In the genomic region with DNA sequence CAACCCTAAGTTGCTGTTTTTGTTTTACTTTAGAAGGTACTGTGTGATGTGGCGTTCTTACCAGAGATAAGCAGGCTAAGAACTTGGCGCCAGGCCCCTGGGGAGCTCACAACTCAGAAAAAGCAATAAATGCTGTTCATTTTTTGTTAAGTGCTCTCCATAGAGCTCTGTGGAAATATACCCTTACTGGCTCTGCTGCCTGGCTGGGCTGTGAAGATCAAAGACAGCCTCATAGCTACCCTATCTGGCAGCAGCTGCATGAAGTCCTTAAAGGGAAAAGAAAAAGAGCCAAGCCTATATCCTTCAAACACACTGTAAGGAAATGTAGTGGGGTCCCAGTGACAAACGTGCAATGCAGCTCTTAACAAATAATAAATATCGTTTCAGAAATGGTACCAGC, we compare ENCODE assay signal across 16 mouse cellular contexts. TPM values are rescaled to one million over a fixed set of nuclear protein-coding genes. Genes with fewer than 3 reads are reported as not detected.
A peak's percentile ranks its signal among the peaks of the same experiment; 100 is the strongest.
DNase-seq lines count a peak whose midpoint lies in the region; ATAC-seq and TF ChIP-seq lines count a peak whose summit lies in the region.
"Had no signal": no experiment of that assay in that cellular context is flagged by ENCODE, and none has a peak within 500 bp of the region (broad histone marks: within the 10 kb centered on the region; RNA-seq: fewer than 3 reads in every experiment).

No protein-coding gene starts in this region.

- WGBS in heart, embryonic 12.5 days = 31% methylated on average over 4 of the region's 4 CpGs
- WGBS in lung, embryonic 16.5 days = 18% methylated on average over 4 of the region's 4 CpGs
- WGBS in limb, embryonic 10.5 days = 51% methylated on average over 4 of the region's 4 CpGs

- no peak for TF ChIP-seq CTCF in MEL (IDR thresholded peaks at IDR 0.05 in 2 of 3, conservative IDR thresholded peaks at IDR 0.05 in 1 of 3; ENCODE audit: control insufficient read depth in 1 of 3, insufficient read depth in 1 of 3, low read depth in 2 of 3, low read length in 3 of 3, poor library complexity in 1 of 3, severe bottlenecking in 1 of 3)

- H3K4me2 ChIP-seq in heart, embryonic 12.5 days = no peak overlapping the region
- no peak overlapping the region for H3K4me2 ChIP-seq in lung, embryonic 16.5 days (ENCODE audit: low read depth, low read length)
- H3K4me2 ChIP-seq: liver, embryonic 13.5 days had no signal

- H3K4me1 ChIP-seq in heart, embryonic 12.5 days (replicated peaks) = peaks cover 34% of the 10 kb centered on the region
- H3K4me1 ChIP-seq in lung, embryonic 16.5 days (replicated peaks; ENCODE audit: control insufficient read depth, insufficient read depth, low read length) = peaks cover 15% of the 10 kb centered on the region
- H3K4me1 ChIP-seq in MEL (ENCODE audit: control insufficient read depth in 1 of 2, insufficient read depth in 2 of 2, low read length in 2 of 2) = no peaks in the 10 kb centered on the region
- peaks cover 96% of the 10 kb centered on the region for H3K4me1 ChIP-seq in limb, embryonic 10.5 days
- H3K4me1 ChIP-seq: liver, embryonic 13.5 days had no signal

- TF ChIP-seq RAD21 in MEL (IDR thresholded peaks at IDR 0.05; ENCODE audit: low read depth, low read length) = no peak

- no peak for ATAC-seq in heart, embryonic 12.5 days (ENCODE audit: insufficient number of reproducible peaks, low FRiP score)
- ATAC-seq in lung, embryonic 16.5 days (ENCODE audit: low read depth) = peak; percentile 75

- H3K9ac ChIP-seq in heart, embryonic 12.5 days = no peak overlapping the region
- no peak overlapping the region for H3K9ac ChIP-seq in lung, embryonic 16.5 days (ENCODE audit: low read length)
- no peak overlapping the region for H3K9ac ChIP-seq in MEL (ENCODE audit: control insufficient read depth, low read depth, low read length, poor library complexity, severe bottlenecking)
- H3K9ac ChIP-seq: liver, embryonic 13.5 days had no signal

- no peak for TF ChIP-seq EP300 in MEL (IDR thresholded peaks at IDR 0.05; ENCODE audit: low read depth in 1 of 2, low read length in 2 of 2)

- H3K9me3 ChIP-seq in heart, embryonic 12.5 days (replicated peaks) = no peaks in the 10 kb centered on the region
- no peaks in the 10 kb centered on the region for H3K9me3 ChIP-seq in lung, embryonic 16.5 days (ENCODE audit: control insufficient read depth, low read length)
- no peaks in the 10 kb centered on the region for H3K9me3 ChIP-seq in MEL (replicated peaks; ENCODE audit: insufficient read depth, low read length)
- no peaks in the 10 kb centered on the region for H3K9me3 ChIP-seq in limb, embryonic 10.5 days (replicated peaks)
- H3K9me3 ChIP-seq: forebrain, embryonic 10.5 days; liver, embryonic 13.5 days had no signal

- no peaks in the 10 kb centered on the region for H3K27me3 ChIP-seq in heart, embryonic 12.5 days (replicated peaks)
- no peaks in the 10 kb centered on the region for H3K27me3 ChIP-seq in lung, embryonic 16.5 days (ENCODE audit: control insufficient read depth, insufficient read depth, low read depth, low read length)
- H3K27me3 ChIP-seq in MEL (ENCODE audit: control insufficient read depth in 1 of 2, insufficient read depth in 2 of 2, low read length in 2 of 2) = peaks cover 16 to 17% of the 10 kb centered on the region in 2 experiments
- no peaks in the 10 kb centered on the region for H3K27me3 ChIP-seq in limb, embryonic 10.5 days (ENCODE audit: low read depth, poor library complexity, severe bottlenecking)
- H3K27me3 ChIP-seq: liver, embryonic 13.5 days had no signal

- peak overlapping the region; percentile 50 for H3K27ac ChIP-seq in heart, embryonic 12.5 days (ENCODE audit: poor library complexity, severe bottlenecking)
- H3K27ac ChIP-seq in lung, embryonic 16.5 days (ENCODE audit: low read length) = peak overlapping the region; percentile 45
- H3K27ac ChIP-seq in MEL (ENCODE audit: control insufficient read depth, low read depth, low read length) = no peak overlapping the region
- H3K27ac ChIP-seq in limb, embryonic 10.5 days = peak overlapping the region; percentile 92
- H3K27ac ChIP-seq: forebrain, embryonic 10.5 days; gastrocnemius, adult 2 months; liver, embryonic 13.5 days had no signal

- H3K79me2 ChIP-seq in MEL (ENCODE audit: control insufficient read depth, insufficient read depth, low read length, poor library complexity) = no peaks in the 10 kb centered on the region

- DNase-seq in heart, postnatal 4 days = no peak
- DNase-seq in lung, adult 18-20 months = no peak
- DNase-seq in MEL (ENCODE audit: low read depth, low spot score) = peak; percentile 9
- DNase-seq in limb, embryonic 10.5 days (ENCODE audit: low spot score) = no peak
- DNase-seq in left cerebral cortex, adult 9 months (ENCODE audit: low spot score in 2 of 2) = no peak
- no peak for DNase-seq in testis, postnatal 14 days (ENCODE audit: low spot score)
- DNase-seq: B cell, adult 2 months; cerebellum, adult 9-10 months; gastrocnemius, adult 2 months; kidney, adult 8-10 months; liver, embryonic 13.5 days; right cerebral cortex, postnatal 25 days had no signal

- H3K36me3 ChIP-seq in heart, embryonic 12.5 days = no peaks in the 10 kb centered on the region
- H3K36me3 ChIP-seq in lung, embryonic 16.5 days (ENCODE audit: control insufficient read depth, insufficient read depth, low read length) = no peaks in the 10 kb centered on the region
- no peaks in the 10 kb centered on the region for H3K36me3 ChIP-seq in MEL (ENCODE audit: control insufficient read depth in 1 of 2, insufficient read depth in 2 of 2, low read length in 2 of 2)
- peaks cover 40% of the 10 kb centered on the region for H3K36me3 ChIP-seq in limb, embryonic 10.5 days
- H3K36me3 ChIP-seq: liver, embryonic 13.5 days had no signal

- H3K4me3 ChIP-seq in heart, embryonic 12.5 days = no peak overlapping the region
- H3K4me3 ChIP-seq in lung, embryonic 16.5 days (ENCODE audit: low read length) = no peak overlapping the region
- no peak overlapping the region for H3K4me3 ChIP-seq in MEL (ENCODE audit: control insufficient read depth in 1 of 2, insufficient read depth in 1 of 2, low read depth in 2 of 2, low read length in 2 of 2)
- peak overlapping the region; percentile 3; the same call in 1 of the 2 replicates for H3K4me3 ChIP-seq in limb, embryonic 10.5 days
- H3K4me3 ChIP-seq: forebrain, embryonic 10.5 days; gastrocnemius, adult 2 months; liver, embryonic 13.5 days had no signal

- no peak for TF ChIP-seq POLR2A in MEL (IDR thresholded peaks at IDR 0.05; ENCODE audit: control insufficient read depth in 1 of 2, insufficient read depth in 1 of 2, low read depth in 1 of 2, low read length in 2 of 2, poor library complexity in 1 of 2)

TF ChIP-seq in MEL, 35 proteins besides CTCF, POLR2A, EP300 and RAD21:
- no peak for TF ChIP-seq SMC3 (IDR thresholded peaks at IDR 0.05; ENCODE audit: low read depth, low read length)
- TF ChIP-seq CHD2 (IDR thresholded peaks at IDR 0.05; ENCODE audit: low read length) = no peak
- TF ChIP-seq RCOR1 (IDR thresholded peaks at IDR 0.05; ENCODE audit: low read depth, low read length) = no peak
- TF ChIP-seq MAX (IDR thresholded peaks at IDR 0.05; ENCODE audit: low read length) = no peak
- no peak for TF ChIP-seq SIN3A (IDR thresholded peaks at IDR 0.05; ENCODE audit: low read length)
- no peak for TF ChIP-seq UBTF (IDR thresholded peaks at IDR 0.05; ENCODE audit: borderline replicate concordance, insufficient read depth, low read depth, low read length)
- TF ChIP-seq ELF1 (IDR thresholded peaks at IDR 0.05; ENCODE audit: low read depth, low read length) = no peak
- no peak for TF ChIP-seq MAFK (IDR thresholded peaks at IDR 0.05; ENCODE audit: borderline replicate concordance, low read depth, low read length)
- TF ChIP-seq USF2 (IDR thresholded peaks at IDR 0.05; ENCODE audit: borderline replicate concordance in 1 of 2, insufficient read depth in 1 of 2, low read depth in 1 of 2, low read length in 2 of 2) = no peak
- no peak for TF ChIP-seq MYB (IDR thresholded peaks at IDR 0.05; ENCODE audit: low read depth, low read length)
- TF ChIP-seq TAL1 (IDR thresholded peaks at IDR 0.05; ENCODE audit: low read length) = no peak
- no peak for TF ChIP-seq MYC (IDR thresholded peaks at IDR 0.05; ENCODE audit: low read depth, low read length)
- TF ChIP-seq ZMIZ1 (IDR thresholded peaks at IDR 0.05; ENCODE audit: low read depth, low read length) = no peak
- no peak for TF ChIP-seq CHD1 (IDR thresholded peaks at IDR 0.05; ENCODE audit: low read depth, low read length)
- no peak for TF ChIP-seq BHLHE40 (IDR thresholded peaks at IDR 0.05; ENCODE audit: borderline replicate concordance, low read depth, low read length)
- no peak for TF ChIP-seq MEF2A (IDR thresholded peaks at IDR 0.05; ENCODE audit: extremely low read depth, insufficient replicate concordance, low read depth, low read length, poor library complexity, severe bottlenecking)
- TF ChIP-seq GATA1 (IDR thresholded peaks at IDR 0.05; ENCODE audit: low read depth, low read length) = no peak

RNA-seq across cellular contexts. Expression of gene Nkd2, which starts 11.6 kb away (rescaled TPM):
- 4.9 and 5.5 TPM in 2 replicates for polyA plus RNA-seq in heart, embryonic 12.5 days (2016; fragmentation: Nextera tagmentation; extraction: Ambion mirVana)
- total RNA-seq in heart, postnatal 4 days (2021) = 1 to 10 TPM; 9.2 to 9.7 TPM
- 4.7 and 4.8 TPM in 2 replicates for polyA plus RNA-seq in lung, embryonic 16.5 days (2015; fragmentation: Nextera tagmentation; extraction: Ambion mirVana)
- not detected in 2 replicates for total RNA-seq in MEL (2012; rRNA removed)
- polyA plus RNA-seq in MEL (2012; ENCODE audit: insufficient read depth in 1 of 2, insufficient read length in 2 of 2, low read depth in 1 of 2, low replicate concordance in 2 of 2, missing spikeins in 1 of 2) = not detected
- 43.2 and 57.4 TPM in 2 replicates for polyA plus RNA-seq in limb, embryonic 10.5 days (2016; fragmentation: Nextera tagmentation; extraction: Ambion mirVana)
- total RNA-seq: hematopoietic stem cell, adult 5-6 weeks had no signal
